Mouse (Mus musculus) cerebellum, adult 2 months (tissue): ENCODE data around the gene Fam241a.

Source experiments
- CTCF ChIP-seq: fragments of 200-500 bp; IDR thresholded peaks from 2 replicates; pipeline ENCODE4 v1.5.1; 2011; ENCODE audit warnings: low read depth, mild to moderate bottlenecking, control low read depth, low read length, moderate library complexity, borderline replicate concordance; ENCODE audit not compliant: insufficient read depth
- POLR2A ChIP-seq: fragments of 200-500 bp; IDR thresholded peaks from 2 replicates; pipeline ENCODE4 v1.6.1; 2011; ENCODE audit warnings: low read length, control low read depth, borderline replicate concordance; ENCODE audit not compliant: insufficient read depth

DNA sequence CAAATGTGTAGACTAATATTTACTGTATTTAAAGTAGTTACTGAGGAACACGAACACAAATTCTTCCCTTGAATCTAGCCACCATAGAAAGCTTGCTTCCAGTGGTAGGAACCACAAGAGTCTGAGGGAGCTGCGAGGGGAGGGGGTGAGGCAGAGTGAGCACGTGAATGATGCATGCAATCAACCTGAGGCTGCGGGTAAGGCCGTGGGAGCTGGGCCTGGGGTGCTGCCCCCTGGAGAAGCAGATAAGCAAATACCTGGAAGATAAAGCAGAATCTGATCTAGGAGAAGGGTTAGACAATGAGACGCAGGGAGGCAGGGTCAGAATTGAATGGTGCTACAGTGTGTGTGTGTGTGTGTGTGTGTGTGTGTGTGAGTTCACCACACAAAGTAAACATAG, 65.0 kb downstream of the Fam241a start:
- TF ChIP-seq POLR2A (no peak), CTCF (no peak)
